Mouse (Mus musculus) left cerebral cortex, adult 11 months (tissue): Measurements from ENCODE around the gene Spata32.
A peak's percentile ranks its signal among the peaks of the same experiment; 100 is the strongest.

Experiments
- DNase-seq: peaks from one replicate; pipeline ENCODE4 v3.0.0; 2022; ENCODE audit warnings: low spot score

Spata32 gene

GRCm38 (mm10) chr11:103217790-103218516, at the start of gene Spata32:
Gene Spata32, minus strand, starts transcription at chr11:103218432.
- peak; percentile 62 for DNase-seq

DNA sequence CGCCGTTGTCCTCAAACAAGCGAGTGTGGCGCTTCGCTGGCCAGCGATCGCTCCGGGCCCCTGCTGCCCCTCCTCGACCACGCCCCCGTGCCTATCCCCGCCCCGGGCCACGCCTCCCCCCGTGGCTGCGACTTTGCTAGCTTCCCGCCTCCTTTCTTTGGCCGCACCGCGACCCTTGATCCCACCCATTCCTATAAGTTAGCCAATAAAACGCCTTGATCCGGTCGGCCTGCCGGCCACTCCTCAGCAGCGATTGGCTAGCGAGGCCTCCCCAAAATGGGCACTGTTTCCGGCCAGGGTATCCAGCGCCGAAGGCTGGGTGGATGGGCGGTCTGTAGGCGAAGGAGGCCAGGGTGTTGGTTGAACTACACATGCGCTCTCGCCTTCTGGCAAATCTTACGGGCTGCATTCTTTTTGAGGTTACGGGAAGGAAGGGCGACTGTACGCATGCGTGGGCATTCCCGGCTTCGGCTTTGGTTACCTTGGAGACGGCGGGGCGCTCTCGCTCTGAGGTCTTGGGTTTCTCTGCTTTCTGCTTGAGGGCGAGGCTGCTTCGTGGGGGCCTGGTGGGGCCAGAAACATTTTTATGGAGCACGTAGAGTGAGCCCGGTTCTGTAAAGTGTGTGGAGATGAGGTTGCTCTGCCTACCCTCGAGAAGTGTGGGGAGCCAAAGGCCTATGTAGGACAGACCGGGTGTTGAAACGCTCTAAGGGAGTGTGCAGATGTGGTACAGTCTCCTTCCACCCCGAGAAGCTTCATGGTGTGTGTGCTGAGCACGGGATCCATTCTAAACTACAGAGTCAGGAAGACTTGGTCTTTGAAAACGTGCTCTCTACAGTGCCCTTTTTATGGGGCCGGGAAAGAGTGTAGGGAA, 49.4 kb upstream of the Spata32 start, which contains the start of gene Map3k14:
Map3k14 (minus strand) TSS at position 127 of the 874 bp plus-strand sequence.
- peak; percentile 99 for DNase-seq

DNA sequence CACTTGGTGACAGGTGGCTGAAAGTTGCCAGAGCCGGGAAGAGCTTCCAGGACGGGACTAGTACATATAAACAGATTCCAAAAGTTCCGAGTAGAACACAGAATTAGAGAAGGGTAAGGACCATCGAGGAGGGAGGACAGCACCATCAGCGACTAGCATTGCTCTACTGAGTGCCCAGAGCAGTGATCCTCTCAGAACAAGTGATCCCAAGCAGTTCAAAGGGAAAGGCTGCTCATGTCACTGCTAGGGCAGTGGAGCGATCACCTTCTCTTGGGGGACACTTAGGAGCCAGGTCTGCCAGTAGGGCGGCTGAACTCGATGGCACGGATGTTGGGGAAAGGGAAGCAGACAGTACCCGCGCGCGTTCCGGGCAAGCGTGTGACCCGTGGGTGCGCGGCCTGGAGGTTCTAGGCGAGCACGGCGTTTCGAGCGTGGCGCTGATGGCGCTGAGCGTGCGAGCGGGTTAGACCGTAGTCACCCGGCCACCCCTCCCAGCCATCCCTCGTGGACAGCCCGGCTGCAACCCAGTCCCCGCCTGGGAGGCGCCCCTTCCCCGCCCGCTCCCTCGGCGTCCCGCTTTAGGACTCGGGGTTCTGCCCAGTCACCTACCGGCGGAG, 48.6 kb upstream of the Spata32 start:
- no peak for DNase-seq

DNA sequence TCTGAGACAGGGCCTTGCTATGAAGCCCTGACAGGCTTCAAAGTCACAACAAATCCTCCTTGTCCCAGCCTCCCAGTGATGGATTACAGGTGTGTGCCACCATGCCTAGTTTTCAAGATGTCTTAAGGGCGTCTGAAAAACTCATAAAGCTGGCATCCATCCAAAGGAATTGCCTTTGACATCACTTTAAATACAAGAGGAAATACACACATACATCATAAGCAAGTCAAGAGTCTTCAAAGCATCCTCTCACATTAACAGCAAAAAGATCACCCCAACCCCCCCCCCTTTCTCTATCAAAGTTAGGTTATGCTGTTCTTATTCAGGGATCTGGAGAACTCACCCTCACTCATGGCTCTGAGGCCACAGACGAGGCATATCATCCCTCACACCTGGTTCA, 47.6 kb upstream of the Spata32 start:
- no peak for DNase-seq

GRCm38 (mm10) chr11:103265211-103265610, 47.0 kb upstream of the Spata32 start:
- no peak for DNase-seq

DNA sequence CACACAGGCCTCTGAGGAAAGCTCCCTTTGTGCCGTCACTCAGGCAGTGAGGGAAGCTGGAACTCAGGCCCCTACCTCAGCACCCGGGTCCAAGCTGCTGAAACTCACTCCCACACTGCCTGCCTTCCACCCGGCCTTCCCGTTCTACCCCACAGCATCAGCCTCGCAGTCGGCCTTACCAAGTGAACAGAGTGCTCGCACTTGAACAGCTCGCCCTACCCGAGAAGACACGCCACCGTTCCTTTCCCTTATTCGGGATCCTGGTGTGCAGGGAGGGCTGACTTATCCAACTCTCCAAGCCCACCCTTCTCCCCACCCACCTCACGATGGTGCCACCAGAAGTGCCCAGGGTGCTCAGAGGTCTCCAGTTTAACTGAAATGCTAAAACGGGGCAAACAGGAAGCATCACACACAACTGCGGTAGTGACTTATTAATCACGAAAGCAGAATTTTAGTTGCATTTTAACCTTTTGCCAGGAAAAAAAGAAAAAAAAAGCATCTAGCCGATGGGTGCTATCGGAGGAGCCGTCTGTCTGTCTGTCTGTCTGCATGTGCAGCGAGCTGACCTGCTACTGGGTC, 46.3 kb upstream of the Spata32 start:
- DNase-seq: no peak

DNA sequence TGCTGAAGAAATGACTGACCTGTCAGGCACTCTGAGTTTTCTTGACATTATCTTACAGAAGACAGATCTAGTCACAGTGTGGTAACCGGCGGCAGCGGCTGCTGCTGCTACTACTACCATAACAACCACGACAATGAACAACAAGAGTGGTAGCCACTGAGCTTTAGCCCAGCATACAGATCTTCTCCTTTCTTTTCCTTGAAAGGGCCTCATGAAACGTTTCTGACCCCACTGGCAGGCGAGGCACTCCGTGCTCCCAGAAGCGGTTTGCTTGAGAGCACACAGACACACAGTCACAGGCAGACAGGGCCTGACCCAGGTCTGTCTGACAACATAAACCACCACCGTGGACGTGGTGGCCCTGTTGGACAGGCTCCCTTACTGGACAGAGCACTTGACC, 45.3 kb upstream of the Spata32 start:
- no peak for DNase-seq

- no peak for DNase-seq
Measured at GRCm38 (mm10) chr11:103262412-103263267, 44.4 kb upstream of the Spata32 start.

DNA sequence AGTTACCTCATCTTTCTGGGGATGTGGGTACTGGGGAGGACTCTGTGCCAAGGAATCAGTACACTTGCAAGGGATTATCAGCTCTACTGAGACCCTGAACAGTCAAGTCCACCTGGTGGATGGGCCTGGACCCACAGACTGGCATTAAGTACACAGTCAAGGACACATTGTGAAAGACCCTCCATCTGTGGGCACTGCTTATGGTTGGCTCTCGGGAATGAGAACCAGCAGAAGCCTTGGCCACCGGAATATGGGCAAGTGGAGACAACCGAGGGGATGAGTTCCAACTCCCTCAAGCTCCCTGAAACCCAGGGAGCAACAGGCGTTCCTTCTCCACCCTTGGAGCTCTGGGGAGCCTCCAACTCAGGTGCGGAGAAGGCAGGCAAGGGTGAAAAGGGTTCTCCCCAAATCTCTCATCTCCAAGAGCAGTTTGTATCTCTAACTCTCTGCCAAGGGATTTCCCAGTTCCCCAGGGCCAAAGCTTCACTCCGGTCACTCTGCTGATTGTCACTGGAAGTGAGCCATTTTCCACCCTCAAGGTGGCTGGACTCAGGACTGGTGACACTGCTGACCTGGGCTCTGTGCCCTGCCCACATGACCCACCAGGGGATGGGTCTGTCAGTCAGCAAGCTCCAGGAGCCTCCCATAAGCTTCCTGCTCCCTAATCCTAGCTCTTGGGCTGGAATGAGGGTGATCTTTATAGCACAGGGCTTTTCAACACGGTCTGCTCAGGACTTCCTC, 43.6 kb upstream of the Spata32 start:
- DNase-seq: no peak

DNA sequence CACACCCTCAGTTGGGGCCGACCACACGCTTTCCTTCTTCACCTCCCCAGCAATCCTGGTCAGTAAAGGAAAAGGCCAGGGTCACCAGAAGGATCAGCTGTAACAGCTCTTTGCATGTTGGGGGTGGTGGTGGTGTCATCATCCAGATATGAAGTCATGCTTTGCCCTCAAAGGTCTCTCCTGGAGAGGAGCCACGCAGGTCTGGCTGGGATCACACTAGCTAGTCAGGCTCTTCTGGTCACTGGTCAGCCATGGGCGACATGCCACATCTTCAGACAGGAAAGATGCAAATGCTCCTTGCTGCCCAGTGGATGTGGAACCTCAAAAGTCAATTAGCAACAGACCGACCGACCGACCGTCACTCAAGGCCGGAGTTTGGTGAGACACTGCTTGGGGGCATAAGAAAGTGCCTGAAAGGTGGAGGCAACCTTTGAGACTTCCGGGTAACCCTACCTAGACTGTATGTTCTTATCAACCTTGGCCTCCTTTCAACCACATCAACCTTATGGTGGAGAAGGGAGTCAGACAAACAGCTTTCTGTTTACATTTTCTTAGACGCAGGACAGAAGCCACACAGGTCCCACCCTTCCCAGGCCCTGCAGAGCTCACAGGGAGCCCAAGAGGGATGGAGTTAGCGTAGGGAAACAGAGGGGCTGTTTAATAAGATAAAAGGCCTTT, 42.4 kb upstream of the Spata32 start:
- no peak for DNase-seq

GRCm38 (mm10) chr11:103260034-103260433, 41.8 kb upstream of the Spata32 start:
- no peak for DNase-seq

- DNase-seq: no peak
Measured at GRCm38 (mm10) chr11:103257938-103258481, 39.8 kb upstream of the Spata32 start.

DNA sequence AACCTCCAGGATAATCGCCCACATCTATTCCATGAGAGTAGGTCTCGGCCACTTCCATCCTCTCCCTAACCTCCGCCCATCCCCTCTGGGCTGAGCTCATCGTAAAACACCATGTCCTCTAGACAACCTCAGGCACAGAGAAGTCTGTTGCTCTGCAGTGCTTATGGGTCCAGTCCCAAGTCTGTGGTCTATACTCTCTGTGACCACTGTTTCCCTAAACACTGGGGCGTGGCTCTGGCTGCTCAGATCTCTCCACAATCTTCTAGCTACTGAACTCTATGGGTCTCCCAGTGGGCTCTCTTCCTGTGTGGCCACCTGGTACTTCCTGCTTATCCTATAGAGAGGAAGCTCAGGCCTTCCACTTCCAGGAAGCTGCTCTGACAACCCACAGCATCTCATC, 35.4 kb upstream of the Spata32 start:
- no peak for DNase-seq

DNA sequence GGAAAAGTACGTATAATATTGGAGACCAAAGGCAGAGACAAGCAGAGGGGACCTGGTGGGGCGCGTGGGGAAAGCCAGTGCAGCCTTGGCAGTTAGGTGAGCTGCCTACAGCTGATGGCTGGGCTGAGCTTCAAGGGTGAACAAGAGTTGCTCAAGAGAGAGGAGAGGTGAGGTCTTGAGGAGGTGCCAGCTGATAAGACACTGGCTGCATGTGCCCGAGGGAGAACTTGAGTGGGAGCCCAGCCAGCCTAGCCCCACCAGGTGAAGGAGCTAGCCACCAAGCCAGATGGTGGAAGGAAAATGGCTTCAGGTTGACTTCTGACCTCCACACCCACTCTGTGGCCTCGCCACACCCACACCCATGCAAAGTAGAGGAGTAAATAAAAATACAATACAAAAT, 34.1 kb upstream of the Spata32 start:
- DNase-seq: no peak

DNA sequence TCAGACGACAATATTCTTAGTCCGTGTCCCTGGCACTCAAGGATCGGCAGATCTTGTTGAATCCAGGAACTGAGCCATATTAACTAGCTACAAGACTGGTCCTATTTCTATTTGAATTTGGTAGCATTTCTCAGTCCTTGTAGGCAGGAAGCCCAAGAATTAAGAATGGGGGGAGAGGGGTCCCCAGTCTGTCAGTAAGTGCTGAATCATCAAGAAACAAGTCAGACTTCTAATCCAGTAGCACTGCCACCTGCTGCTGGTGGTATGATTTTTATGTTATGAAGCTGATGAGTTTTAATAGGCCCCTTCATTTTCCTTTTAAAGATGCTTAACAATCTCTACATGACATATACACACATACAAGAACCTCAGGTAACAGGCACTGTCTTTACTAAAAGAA, 32.1 kb upstream of the Spata32 start:
- no peak for DNase-seq

DNA sequence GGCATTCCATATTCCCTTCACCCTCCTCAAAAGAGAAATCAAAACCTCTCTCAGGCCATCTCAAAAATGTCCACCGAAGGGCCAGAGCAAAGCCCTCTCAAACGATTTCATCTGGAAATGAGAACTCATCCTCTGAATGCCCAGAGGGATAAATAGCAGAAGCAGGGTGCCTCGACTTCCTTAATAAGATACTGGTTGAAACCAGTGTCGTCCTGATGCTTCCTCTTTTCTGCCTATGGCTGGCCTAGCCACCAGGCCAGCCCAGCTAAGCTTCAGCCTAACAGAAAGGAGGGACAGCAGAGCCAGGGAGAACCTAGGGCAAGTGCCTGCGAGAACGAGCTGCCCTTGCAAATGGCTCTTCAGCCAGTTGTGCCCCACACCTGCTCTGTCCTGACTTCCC, 31.3 kb upstream of the Spata32 start:
- DNase-seq: no peak

DNA sequence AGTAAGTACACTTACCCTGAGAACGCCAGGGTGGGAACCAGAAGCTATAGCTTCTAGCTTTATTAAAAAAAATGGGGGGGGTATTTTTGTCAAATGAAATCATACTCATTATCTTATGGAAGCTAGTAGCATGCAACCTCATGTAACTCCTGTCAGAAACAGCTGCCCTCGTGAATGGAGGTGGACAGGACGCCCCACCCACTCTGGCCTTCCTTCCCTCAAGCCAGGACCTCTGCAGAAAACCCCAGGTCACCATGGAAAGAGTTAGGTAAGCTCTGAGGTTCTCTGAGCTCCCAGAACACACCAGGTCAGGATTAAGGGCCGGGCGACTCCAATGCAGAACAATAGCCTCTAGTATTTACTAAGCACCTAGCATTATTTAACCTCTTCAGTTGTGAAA, 30.6 kb upstream of the Spata32 start:
- DNase-seq: no peak

GRCm38 (mm10) chr11:103247504-103248177, 29.4 kb upstream of the Spata32 start:
- DNase-seq: peak; percentile 61

GRCm38 (mm10) chr11:103246731-103247290, 28.6 kb upstream of the Spata32 start:
- DNase-seq: no peak
